Mouse (Mus musculus) MEL (cell line): ENCODE results near the gene Zfp296. TPM values are rescaled to one million over a fixed set of nuclear protein-coding genes. Genes with fewer than 3 reads are reported as not detected.

Source experiments
- DNase-seq: peaks from one replicate; pipeline ENCODE4 v3.0.0; 2011; ENCODE audit warnings: low read depth, low spot score
- H3K27ac ChIP-seq: 2 replicates; pipeline ENCODE4 v1.5.1; 2012; ENCODE audit warnings: low read depth, mild to moderate bottlenecking, control low read depth, low read length, moderate library complexity; ENCODE audit not compliant: control insufficient read depth
- H3K27me3 ChIP-seq, 2 experiments: fragments of 150-350 bp in 1 of 2; sonication (generic) in 1 of 2; 2 replicates each; pipeline ENCODE4 v1.6.1; 2012; ENCODE audit warnings: low read length in 2 of 2, mild to moderate bottlenecking in 2 of 2, improper control_type of control experiment in 1 of 2, moderate library complexity in 1 of 2; ENCODE audit not compliant: insufficient read depth in 2 of 2, control insufficient read depth in 1 of 2
- H3K36me3 ChIP-seq, 2 experiments: 2 replicates each; pipeline ENCODE4 v1.6.1; 2012 to 2014; ENCODE audit warnings: low read length in 2 of 2, improper control_type of control experiment in 1 of 2, inconsistent platforms in 1 of 2, mild to moderate bottlenecking in 1 of 2; ENCODE audit not compliant: insufficient read depth in 2 of 2, control insufficient read depth in 1 of 2
- H3K4me1 ChIP-seq, 2 experiments: fragments of 150-350 bp in 1 of 2; sonication (generic) in 1 of 2; 2 replicates each; pipeline ENCODE4 v1.6.1; 2012; ENCODE audit warnings: low read length in 2 of 2, improper control_type of control experiment in 1 of 2, mild to moderate bottlenecking in 1 of 2; ENCODE audit not compliant: insufficient read depth in 2 of 2, control insufficient read depth in 1 of 2
- H3K4me3 ChIP-seq, 2 experiments: fragments of 150-350 bp in 1 of 2; sonication (generic) in 1 of 2; 2 replicates each; pipeline ENCODE4 v1.5.1; 2012; ENCODE audit warnings: low read depth in 2 of 2, low read length in 2 of 2, mild to moderate bottlenecking in 2 of 2, moderate library complexity in 2 of 2, control low read depth in 1 of 2, improper control_type of control experiment in 1 of 2; ENCODE audit not compliant: control insufficient read depth in 1 of 2, insufficient read depth in 1 of 2
- H3K79me2 ChIP-seq: 2 replicates; pipeline ENCODE4 v1.6.1; 2012; ENCODE audit warnings: mild to moderate bottlenecking, low read length, moderate library complexity; ENCODE audit not compliant: control insufficient read depth, poor library complexity, insufficient read depth
- H3K9ac ChIP-seq: 2 replicates; pipeline ENCODE4 v1.6.1; 2012; ENCODE audit warnings: low read depth, mild to moderate bottlenecking, control low read depth, low read length, moderate library complexity; ENCODE audit not compliant: control insufficient read depth, poor library complexity, severe bottlenecking
- H3K9me3 ChIP-seq: fragments of 150-350 bp; sonication (generic); replicated peaks from 2 replicates; pipeline ENCODE4 v1.6.1; 2012; ENCODE audit warnings: mild to moderate bottlenecking, low read length, improper control_type of control experiment, moderate library complexity; ENCODE audit not compliant: insufficient read depth
- BHLHE40 ChIP-seq: IDR thresholded peaks from 2 replicates; pipeline ENCODE4 v1.6.1; 2012; ENCODE audit warnings: low read depth, mild to moderate bottlenecking, inconsistent platforms, low read length, improper control_type of control experiment, borderline replicate concordance
- CHD1 ChIP-seq: IDR thresholded peaks from 2 replicates; pipeline ENCODE4 v1.6.1; 2012; ENCODE audit warnings: low read depth, mild to moderate bottlenecking, inconsistent platforms, low read length, improper control_type of control experiment
- CTCF ChIP-seq, 3 experiments: IDR thresholded peaks in 2 of 3; conservative IDR thresholded peaks in 1 of 3; 2 replicates each; pipeline ENCODE4 v1.5.1; 2011 to 2012; ENCODE audit warnings: low read length in 3 of 3, low read depth in 2 of 3, mild to moderate bottlenecking in 2 of 3, improper control_type of control experiment in 1 of 3, inconsistent platforms in 1 of 3, mixed read lengths in 1 of 3, moderate library complexity in 1 of 3; ENCODE audit not compliant: control insufficient read depth in 1 of 3, insufficient read depth in 1 of 3, poor library complexity in 1 of 3, severe bottlenecking in 1 of 3
- E2F4 ChIP-seq: IDR thresholded peaks from 2 replicates; pipeline ENCODE4 v1.6.1; 2011; ENCODE audit warnings: low read depth, low read length, improper control_type of control experiment, borderline replicate concordance
- ELF1 ChIP-seq: IDR thresholded peaks from 2 replicates; pipeline ENCODE4 v1.6.1; 2014; ENCODE audit warnings: low read depth, mild to moderate bottlenecking, inconsistent platforms, low read length, improper control_type of control experiment, moderate library complexity
- ETS1 ChIP-seq: IDR thresholded peaks from 2 replicates; pipeline ENCODE4 v1.6.1; 2012; ENCODE audit warnings: low read depth, mild to moderate bottlenecking, inconsistent platforms, low read length, improper control_type of control experiment, moderate library complexity
- GATA1 ChIP-seq: IDR thresholded peaks from 2 replicates; pipeline ENCODE4 v1.6.1; 2011; ENCODE audit warnings: low read depth, low read length, improper control_type of control experiment
- JUND ChIP-seq: IDR thresholded peaks from 2 replicates; pipeline ENCODE4 v1.6.1; 2011; ENCODE audit warnings: low read depth, mild to moderate bottlenecking, improper control_type of control experiment, low read length
- MAX ChIP-seq: IDR thresholded peaks from 2 replicates; pipeline ENCODE4 v1.6.1; 2011; ENCODE audit warnings: low read length, improper control_type of control experiment
- MAZ ChIP-seq: IDR thresholded peaks from 2 replicates; pipeline ENCODE4 v1.6.1; 2012; ENCODE audit warnings: low read depth, mild to moderate bottlenecking, inconsistent platforms, low read length, improper control_type of control experiment
- MEF2A ChIP-seq: IDR thresholded peaks from 2 replicates; pipeline ENCODE4 v1.6.1; 2014; ENCODE audit warnings: low read depth, mild to moderate bottlenecking, inconsistent platforms, low read length, improper control_type of control experiment; ENCODE audit not compliant: poor library complexity, insufficient replicate concordance, severe bottlenecking; ENCODE audit errors: extremely low read depth
- MXI1 ChIP-seq: IDR thresholded peaks from 2 replicates; pipeline ENCODE4 v1.6.1; 2011; ENCODE audit warnings: mild to moderate bottlenecking, low read depth, low read length, improper control_type of control experiment
- MYB ChIP-seq: IDR thresholded peaks from 2 replicates; pipeline ENCODE4 v1.6.1; 2011; ENCODE audit warnings: mild to moderate bottlenecking, low read depth, low read length, improper control_type of control experiment
- MYC ChIP-seq: IDR thresholded peaks from 2 replicates; pipeline ENCODE4 v1.6.1; 2011; ENCODE audit warnings: low read depth, mild to moderate bottlenecking, low read length, improper control_type of control experiment, moderate library complexity
- NELFE ChIP-seq: IDR thresholded peaks from 2 replicates; pipeline ENCODE4 v1.6.1; 2011; ENCODE audit warnings: low read depth, low read length, improper control_type of control experiment
- NRF1 ChIP-seq: IDR thresholded peaks from 2 replicates; pipeline ENCODE4 v1.6.1; 2014; ENCODE audit warnings: low read depth, mild to moderate bottlenecking, inconsistent platforms, low read length, improper control_type of control experiment, moderate library complexity; ENCODE audit not compliant: poor library complexity, insufficient read depth, severe bottlenecking
- POLR2AphosphoS5 ChIP-seq: IDR thresholded peaks from 2 replicates; pipeline ENCODE4 v1.6.1; 2012; ENCODE audit warnings: low read depth, borderline replicate concordance, mild to moderate bottlenecking, inconsistent platforms, low read length, moderate library complexity, mixed read lengths
- RAD21 ChIP-seq: IDR thresholded peaks from 2 replicates; pipeline ENCODE4 v1.6.1; 2011; ENCODE audit warnings: mild to moderate bottlenecking, low read depth, low read length, improper control_type of control experiment
- RCOR1 ChIP-seq: IDR thresholded peaks from 2 replicates; pipeline ENCODE4 v1.6.1; 2012; ENCODE audit warnings: low read depth, mild to moderate bottlenecking, inconsistent platforms, low read length, improper control_type of control experiment
- SIN3A ChIP-seq: IDR thresholded peaks from 2 replicates; pipeline ENCODE4 v1.6.1; 2012; ENCODE audit warnings: low read length, improper control_type of control experiment, inconsistent platforms
- SMC3 ChIP-seq: IDR thresholded peaks from 2 replicates; pipeline ENCODE4 v1.6.1; 2011; ENCODE audit warnings: low read depth, low read length, improper control_type of control experiment
- TCF12 ChIP-seq: IDR thresholded peaks from 2 replicates; pipeline ENCODE4 v1.6.1; 2014; ENCODE audit warnings: low read depth, mild to moderate bottlenecking, inconsistent platforms, low read length, improper control_type of control experiment, moderate library complexity
- UBTF ChIP-seq: IDR thresholded peaks from 2 replicates; pipeline ENCODE4 v1.6.1; 2012; ENCODE audit warnings: low read depth, mild to moderate bottlenecking, inconsistent platforms, low read length, improper control_type of control experiment, moderate library complexity, borderline replicate concordance; ENCODE audit not compliant: insufficient read depth
- USF1 ChIP-seq: IDR thresholded peaks from 2 replicates; pipeline ENCODE4 v1.6.1; 2014; ENCODE audit warnings: low read depth, mild to moderate bottlenecking, inconsistent platforms, low read length, improper control_type of control experiment, moderate library complexity
- USF2 ChIP-seq, 2 experiments: IDR thresholded peaks; 2 replicates each; pipeline ENCODE4 v1.6.1; 2011 to 2012; ENCODE audit warnings: improper control_type of control experiment in 2 of 2, low read length in 2 of 2, borderline replicate concordance in 1 of 2, inconsistent platforms in 1 of 2, low read depth in 1 of 2, mild to moderate bottlenecking in 1 of 2; ENCODE audit not compliant: insufficient read depth in 1 of 2
- ZC3H11A ChIP-seq: IDR thresholded peaks from 2 replicates; pipeline ENCODE4 v1.6.1; 2012; ENCODE audit warnings: low read depth, mild to moderate bottlenecking, inconsistent platforms, low read length, improper control_type of control experiment
- ZKSCAN1 ChIP-seq: IDR thresholded peaks from 2 replicates; pipeline ENCODE4 v1.6.1; 2012; ENCODE audit warnings: low read depth, mild to moderate bottlenecking, inconsistent platforms, low read length, improper control_type of control experiment, moderate library complexity
- ZMIZ1 ChIP-seq: IDR thresholded peaks from 2 replicates; pipeline ENCODE4 v1.6.1; 2012; ENCODE audit warnings: low read depth, mild to moderate bottlenecking, inconsistent platforms, low read length, improper control_type of control experiment, moderate library complexity
- polyA plus RNA-seq, 2 experiments: library from polyadenylated mRNA; stranded (reverse) in 1 of 2; unstranded in 1 of 2; fragments of >175 nt in 1 of 2; fragments of >200 nt in 1 of 2; gene quantifications; 2 replicates each; pipeline versions ENCODE4 v1.2.1 to v1.2.4; 2012; ENCODE audit warnings: low replicate concordance in 2 of 2, low read depth in 1 of 2; ENCODE audit not compliant: insufficient read length in 2 of 2, insufficient read depth in 1 of 2, missing spikeins in 1 of 2
- total RNA-seq: library from RNA; depleted of rRNA; stranded (reverse); fragments of 300-350 nt; gene quantifications from 2 replicates; pipeline ENCODE4 v1.2.3, GENCODE M21; 2012

Zfp296 gene
- total and polyA plus RNA-seq, 3 experiments, result 3.3 to 7.8 TPM; not detected in 1

GRCm38 (mm10) chr7:19586269-19586668 lies 9.2 kb downstream of the Zfp296 start:
- Histone ChIP-seq H3K4me3 (no peak overlapping the region), H3K36me3 (peaks cover 2% of the 10 kb centered on the region in 2 experiments; a peak in 3 of 4 replicates), H3K27ac (no peak overlapping the region), H3K9ac (no peak overlapping the region), H3K9me3 (no peaks in the 10 kb centered on the region), H3K27me3 (no peaks in the 10 kb centered on the region), H3K4me1 (peaks cover 0 to 3% of the 10 kb centered on the region in 2 experiments; a peak in 2 of 4 replicates), H3K79me2 (no peaks in the 10 kb centered on the region)
- DNase-seq, result no peak
- no peak for TF ChIP-seq MAX

GRCm38 (mm10) chr7:19589207-19589606 lies 12.1 kb downstream of the Zfp296 start:
- TF ChIP-seq RCOR1 (no peak), POLR2AphosphoS5 (no peak), ZC3H11A (peak; percentile 46), CHD1 (no peak), USF2 (IDR thresholded peaks at IDR 0.05; ENCODE audit: borderline replicate concordance in 1 of 2, insufficient read depth in 1 of 2, low read depth in 1 of 2, low read length in 2 of 2) (no peak), SMC3 (peak; percentile 84), MAX (peak; percentile 51; the same call in 1 of the 2 replicates), MYC (0 out of 2 replicates have a peak, but pooled peaks have one; percentile 19), TCF12 (no peak), CTCF (IDR thresholded peaks at IDR 0.05 in 2 of 3, conservative IDR thresholded peaks at IDR 0.05 in 1 of 3; ENCODE audit: control insufficient read depth in 1 of 3, insufficient read depth in 1 of 3, low read depth in 2 of 3, low read length in 3 of 3, poor library complexity in 1 of 3, severe bottlenecking in 1 of 3) (peak; percentile 70 to 94 (median 85)), ZMIZ1 (no peak), USF1 (0 out of 2 replicates have a peak, but pooled peaks have one; percentile 19), JUND (no peak), NELFE (no peak), MXI1 (0 out of 2 replicates have a peak, but pooled peaks have one; percentile 19), UBTF (no peak), MAZ (no peak), ZKSCAN1 (no peak), GATA1 (no peak), NRF1 (no peak), MYB (no peak), SIN3A (0 out of 2 replicates have a peak, but pooled peaks have one; percentile 20), ELF1 (no peak), E2F4 (no peak), BHLHE40 (0 out of 2 replicates have a peak, but pooled peaks have one; percentile 13), ETS1 (no peak), MEF2A (0 out of 2 replicates have a peak, but pooled peaks have one; percentile 9), RAD21 (peak; percentile 57)
- no peak overlapping the region; the same call in 1 of the 2 replicates for H3K27ac ChIP-seq
- no peak overlapping the region for H3K9ac ChIP-seq
- H3K4me1 ChIP-seq, result peaks cover 0 to 8% of the 10 kb centered on the region in 2 experiments; a peak in 2 of 4 replicates
- no peak overlapping the region for H3K4me3 ChIP-seq
- peaks cover 3% of the 10 kb centered on the region in 2 experiments; a peak in 3 of 4 replicates for H3K36me3 ChIP-seq
- peak; percentile 84 for DNase-seq
- H3K9me3 ChIP-seq, result no peaks in the 10 kb centered on the region
- H3K27me3 ChIP-seq, result no peaks in the 10 kb centered on the region
- no peaks in the 10 kb centered on the region for H3K79me2 ChIP-seq
